In genomic region chr12:68599681-68600596, GRCm38 (mm10) we compare ENCODE assay signal across 10 mouse cellular contexts.
DNase-seq lines count a peak whose midpoint lies in the region; ATAC-seq lines count a peak whose summit lies in the region.
"Had no signal": no experiment of that assay in that cellular context is flagged by ENCODE, and none has a peak within 500 bp of the region (broad histone marks: within the 10 kb centered on the region; RNA-seq: fewer than 3 reads in every experiment).

No protein-coding gene starts in this region.

- H3K4me2 ChIP-seq in forebrain, embryonic 11.5 days (ENCODE audit: low read depth, low read length, severe bottlenecking): no peak overlapping the region
- H3K4me2 ChIP-seq: neural tube, embryonic 12.5 days had no signal

- no peak overlapping the region for H3K9ac ChIP-seq in forebrain, embryonic 11.5 days (ENCODE audit: low read length)
- H3K9ac ChIP-seq: liver, embryonic 14.5 days; neural tube, embryonic 12.5 days had no signal

- no peak overlapping the region for H3K4me3 ChIP-seq in forebrain, embryonic 11.5 days (ENCODE audit: low read depth, low read length)
- no peak overlapping the region for H3K4me3 ChIP-seq in forebrain, embryonic 10.5 days
- H3K4me3 ChIP-seq: neural tube, embryonic 12.5 days had no signal

- peak; percentile 76 for ATAC-seq in forebrain, embryonic 11.5 days (replicated peaks; ENCODE audit: low FRiP score)

- H3K9me3 ChIP-seq in forebrain, embryonic 11.5 days (ENCODE audit: control insufficient read depth, low read length): no peaks in the 10 kb centered on the region
- no peaks in the 10 kb centered on the region for H3K9me3 ChIP-seq in forebrain, embryonic 10.5 days
- H3K9me3 ChIP-seq: neural tube, embryonic 12.5 days had no signal

- no peaks in the 10 kb centered on the region for H3K27me3 ChIP-seq in forebrain, embryonic 11.5 days (ENCODE audit: control insufficient read depth, insufficient read depth, low read length)
- peaks cover 13% of the 10 kb centered on the region; the same call in 1 of the 2 replicates for H3K27me3 ChIP-seq in forebrain, embryonic 10.5 days (ENCODE audit: poor library complexity, severe bottlenecking)
- H3K27me3 ChIP-seq: neural tube, embryonic 12.5 days had no signal

- WGBS in forebrain, embryonic 11.5 days: 74% methylated on average over 7 of the region's 7 CpGs
- WGBS in forebrain, embryonic 10.5 days: 79% methylated on average over 7 of the region's 7 CpGs

- no peaks in the 10 kb centered on the region for H3K36me3 ChIP-seq in forebrain, embryonic 11.5 days (ENCODE audit: control insufficient read depth, insufficient read depth, low read length)
- no peaks in the 10 kb centered on the region for H3K36me3 ChIP-seq in forebrain, embryonic 10.5 days (replicated peaks)
- H3K36me3 ChIP-seq: neural tube, embryonic 12.5 days had no signal

- H3K27ac ChIP-seq in forebrain, embryonic 11.5 days (ENCODE audit: low read depth, low read length): no peak overlapping the region
- H3K27ac ChIP-seq in forebrain, embryonic 10.5 days: no peak overlapping the region
- H3K27ac ChIP-seq: liver, embryonic 14.5 days; neural tube, embryonic 12.5 days had no signal

- H3K4me1 ChIP-seq in forebrain, embryonic 11.5 days (replicated peaks; ENCODE audit: control insufficient read depth, insufficient read depth, low read length): no peaks in the 10 kb centered on the region
- H3K4me1 ChIP-seq in forebrain, embryonic 10.5 days: peaks cover 19% of the 10 kb centered on the region

- DNase-seq in forebrain, embryonic 11.5 days (ENCODE audit: low spot score): no peak
- DNase-seq in forebrain, embryonic 10.5 days (ENCODE audit: extremely low spot score, low spot score): no peak
- peak; percentile 14 for DNase-seq in right cerebral cortex, postnatal 25 days
- no peak for DNase-seq in right cerebral cortex, adult 18-20 months
- peak; percentile 9 for DNase-seq in layer of hippocampus, postnatal 36 days
- peak; percentile 38 for DNase-seq in telencephalon, adult 2 months (ENCODE audit: low read depth, low spot score)
- no peak for DNase-seq in adipocyte (ENCODE audit: low spot score)
- no peak for DNase-seq in urinary bladder, postnatal 4 days (ENCODE audit: low spot score in 2 of 2)

Comparison
In these comparisons a context has a peak if more than half of its experiments do, and no peak if none do; other contexts are left out.
1. DNase-seq: peak in right cerebral cortex, postnatal 25 days (single experiment), layer of hippocampus, postnatal 36 days (2 of 2) and telencephalon, adult 2 months (single experiment); none in forebrain, embryonic 11.5 days (single experiment), forebrain, embryonic 10.5 days (single experiment), right cerebral cortex, adult 18-20 months (single experiment), adipocyte (single experiment) and urinary bladder, postnatal 4 days (0 of 2).